Mouse (Mus musculus) myocyte (in vitro differentiated cells): Measurements from ENCODE around the gene Dtl.

Experiments used
- CEBPB ChIP-seq: IDR thresholded peaks from 2 replicates; pipeline ENCODE4 v1.6.1; 2011; ENCODE audit warnings: mild to moderate bottlenecking, moderate library complexity; ENCODE audit not compliant: poor library complexity, insufficient read depth, severe bottlenecking
- E2F4 ChIP-seq: IDR thresholded peaks from one replicate; pipeline ENCODE4 v1.6.1; 2011; ENCODE audit warnings: mild to moderate bottlenecking, control low read depth, moderate library complexity; ENCODE audit not compliant: insufficient read depth
- MAX ChIP-seq: IDR thresholded peaks from one replicate; pipeline ENCODE4 v1.6.1; 2011; ENCODE audit warnings: low read depth, mild to moderate bottlenecking, control low read depth
- POLR2A ChIP-seq: IDR thresholded peaks from one replicate; pipeline ENCODE4 v1.6.1; 2011; ENCODE audit warnings: low read depth, mild to moderate bottlenecking, control low read depth, moderate library complexity; ENCODE audit not compliant: insufficient read length
- USF1 ChIP-seq: IDR thresholded peaks from one replicate; pipeline ENCODE4 v1.6.1; 2011; ENCODE audit warnings: low read depth, mild to moderate bottlenecking, control low read depth, moderate library complexity

DNA sequence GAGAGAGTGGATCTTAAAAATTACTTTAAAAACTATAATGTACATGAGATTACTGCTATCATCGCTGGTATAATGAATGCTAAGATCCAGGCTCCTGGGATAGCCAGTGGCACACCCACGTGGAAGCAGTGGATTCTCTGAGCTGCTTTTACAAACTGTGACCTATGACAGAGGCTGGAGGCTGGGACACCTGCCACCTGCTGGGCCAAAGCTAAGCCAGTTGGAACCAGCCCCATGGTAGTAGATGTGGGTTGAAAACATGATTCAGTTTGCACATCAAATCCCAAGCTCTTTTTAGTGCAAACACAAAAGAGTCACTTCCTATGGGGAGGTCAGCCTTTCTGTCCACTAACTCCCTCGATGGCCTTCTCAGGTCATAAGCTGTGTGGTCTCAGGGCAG is 65.5 kb downstream of the Dtl start:
- TF ChIP-seq E2F4 (no peak), POLR2A (no peak), USF1 (no peak), CEBPB (no peak), MAX (no peak)
